Mouse (Mus musculus): ENCODE measurements around the gene Map1b. TPM values are rescaled to one million over a fixed set of nuclear protein-coding genes. Genes with fewer than 3 reads are reported as not detected.

The Map1b gene
- polyA plus RNA-seq, 1 experiment from 2014 or later = 43.7 TPM

- H3K9ac ChIP-seq (ENCODE audit: low read depth, low read length) = no peak overlapping the region
- H3K4me1 ChIP-seq (replicated peaks; ENCODE audit: control insufficient read depth, insufficient read depth, low read length) = no peaks in the 10 kb centered on the region
- H3K27me3 ChIP-seq (replicated peaks; ENCODE audit: control insufficient read depth, insufficient read depth, low read length) = no peaks in the 10 kb centered on the region
- no peak overlapping the region for H3K4me3 ChIP-seq (ENCODE audit: low read depth, low read length)
- H3K36me3 ChIP-seq (ENCODE audit: control insufficient read depth, insufficient read depth) = no peaks in the 10 kb centered on the region
- H3K9me3 ChIP-seq (ENCODE audit: control insufficient read depth) = no peaks in the 10 kb centered on the region
- no peak for TF ChIP-seq CTCF (IDR thresholded peaks at IDR 0.05; ENCODE audit: low read depth)
- 90% methylated on average over 5 of the region's 5 CpGs for WGBS
- H3K27ac ChIP-seq (ENCODE audit: low read depth, low read length) = no peak overlapping the region
- ATAC-seq = no peak
- no peak overlapping the region for H3K4me2 ChIP-seq (replicated peaks; ENCODE audit: low read depth)
Observed at GRCm38 (mm10) chr13:99489175-99489574, 27.2 kb downstream of the Map1b start.

- Histone ChIP-seq H3K27ac (ENCODE audit: low read depth, low read length) (no peak overlapping the region), H3K4me3 (ENCODE audit: low read depth, low read length) (no peak overlapping the region), H3K4me1 (replicated peaks; ENCODE audit: control insufficient read depth, insufficient read depth, low read length) (no peaks in the 10 kb centered on the region), H3K36me3 (ENCODE audit: control insufficient read depth, insufficient read depth) (no peaks in the 10 kb centered on the region), H3K9ac (ENCODE audit: low read depth, low read length) (no peak overlapping the region), H3K27me3 (replicated peaks; ENCODE audit: control insufficient read depth, insufficient read depth, low read length) (no peaks in the 10 kb centered on the region), H3K4me2 (replicated peaks; ENCODE audit: low read depth) (no peak overlapping the region), H3K9me3 (ENCODE audit: control insufficient read depth) (no peaks in the 10 kb centered on the region)
- 94% methylated on average over 9 of the region's 9 CpGs for WGBS
- no peak for ATAC-seq
- TF ChIP-seq CTCF (IDR thresholded peaks at IDR 0.05; ENCODE audit: low read depth) = no peak
Observed at GRCm38 (mm10) chr13:99485861-99486260, 30.5 kb downstream of the Map1b start.

- no peak for TF ChIP-seq CTCF (IDR thresholded peaks at IDR 0.05; ENCODE audit: low read depth)
- no peak for ATAC-seq
- H3K36me3 ChIP-seq (ENCODE audit: control insufficient read depth, insufficient read depth) = no peaks in the 10 kb centered on the region
- H3K9ac ChIP-seq (ENCODE audit: low read depth, low read length) = no peak overlapping the region
- H3K27me3 ChIP-seq (replicated peaks; ENCODE audit: control insufficient read depth, insufficient read depth, low read length) = no peaks in the 10 kb centered on the region
- H3K4me1 ChIP-seq (replicated peaks; ENCODE audit: control insufficient read depth, insufficient read depth, low read length) = no peaks in the 10 kb centered on the region
- no peak overlapping the region for H3K4me3 ChIP-seq (ENCODE audit: low read depth, low read length)
- no peak overlapping the region for H3K27ac ChIP-seq (ENCODE audit: low read depth, low read length)
- no peak overlapping the region for H3K4me2 ChIP-seq (replicated peaks; ENCODE audit: low read depth)
- WGBS = 66% methylated on average over 7 of the region's 7 CpGs
- no peaks in the 10 kb centered on the region for H3K9me3 ChIP-seq (ENCODE audit: control insufficient read depth)
Observed at GRCm38 (mm10) chr13:99485331-99485733, 31.0 kb downstream of the Map1b start.

- Histone ChIP-seq H3K27ac (ENCODE audit: low read depth, low read length) (no peak overlapping the region), H3K27me3 (replicated peaks; ENCODE audit: control insufficient read depth, insufficient read depth, low read length) (no peaks in the 10 kb centered on the region), H3K4me1 (replicated peaks; ENCODE audit: control insufficient read depth, insufficient read depth, low read length) (no peaks in the 10 kb centered on the region), H3K9me3 (ENCODE audit: control insufficient read depth) (no peaks in the 10 kb centered on the region), H3K4me2 (replicated peaks; ENCODE audit: low read depth) (no peak overlapping the region), H3K4me3 (ENCODE audit: low read depth, low read length) (no peak overlapping the region), H3K9ac (ENCODE audit: low read depth, low read length) (no peak overlapping the region), H3K36me3 (ENCODE audit: control insufficient read depth, insufficient read depth) (no peaks in the 10 kb centered on the region)
- 79% methylated on average over 10 of the region's 10 CpGs for WGBS
- TF ChIP-seq CTCF (IDR thresholded peaks at IDR 0.05; ENCODE audit: low read depth) = no peak
- no peak for ATAC-seq
Observed at GRCm38 (mm10) chr13:99484905-99485304, 31.4 kb downstream of the Map1b start.

- no peak for TF ChIP-seq CTCF (IDR thresholded peaks at IDR 0.05; ENCODE audit: low read depth)
- Histone ChIP-seq H3K36me3 (ENCODE audit: control insufficient read depth, insufficient read depth) (no peaks in the 10 kb centered on the region), H3K27me3 (replicated peaks; ENCODE audit: control insufficient read depth, insufficient read depth, low read length) (no peaks in the 10 kb centered on the region), H3K27ac (ENCODE audit: low read depth, low read length) (no peak overlapping the region), H3K4me2 (replicated peaks; ENCODE audit: low read depth) (no peak overlapping the region), H3K9ac (ENCODE audit: low read depth, low read length) (no peak overlapping the region), H3K9me3 (ENCODE audit: control insufficient read depth) (no peaks in the 10 kb centered on the region), H3K4me3 (ENCODE audit: low read depth, low read length) (no peak overlapping the region), H3K4me1 (replicated peaks; ENCODE audit: control insufficient read depth, insufficient read depth, low read length) (no peaks in the 10 kb centered on the region)
- ATAC-seq = no peak
Observed at GRCm38 (mm10) chr13:99483433-99483832, 32.9 kb downstream of the Map1b start.

- no peaks in the 10 kb centered on the region for H3K9me3 ChIP-seq (ENCODE audit: control insufficient read depth)
- no peaks in the 10 kb centered on the region for H3K27me3 ChIP-seq (replicated peaks; ENCODE audit: control insufficient read depth, insufficient read depth, low read length)
- no peak for TF ChIP-seq CTCF (IDR thresholded peaks at IDR 0.05; ENCODE audit: low read depth)
- H3K4me3 ChIP-seq (ENCODE audit: low read depth, low read length) = no peak overlapping the region
- peak overlapping the region; percentile 32 for H3K4me2 ChIP-seq (replicated peaks; ENCODE audit: low read depth)
- WGBS = 6% methylated on average over 6 of the region's 6 CpGs
- no peak overlapping the region for H3K9ac ChIP-seq (ENCODE audit: low read depth, low read length)
- H3K36me3 ChIP-seq (ENCODE audit: control insufficient read depth, insufficient read depth) = no peaks in the 10 kb centered on the region
- H3K4me1 ChIP-seq (replicated peaks; ENCODE audit: control insufficient read depth, insufficient read depth, low read length) = no peaks in the 10 kb centered on the region
- H3K27ac ChIP-seq (ENCODE audit: low read depth, low read length) = 0 out of 2 replicates have a peak overlapping the region, but pooled peaks have one; percentile 28
- peak; percentile 79 for ATAC-seq
Observed at GRCm38 (mm10) chr13:99475488-99475887, 40.9 kb downstream of the Map1b start.

GRCm38 (mm10) chr13:99475033-99475432 is 41.3 kb downstream of the Map1b start:
- Histone ChIP-seq H3K27ac (ENCODE audit: low read depth, low read length) (no peak overlapping the region), H3K9ac (ENCODE audit: low read depth, low read length) (no peak overlapping the region), H3K4me3 (ENCODE audit: low read depth, low read length) (no peak overlapping the region), H3K36me3 (ENCODE audit: control insufficient read depth, insufficient read depth) (no peaks in the 10 kb centered on the region), H3K4me1 (replicated peaks; ENCODE audit: control insufficient read depth, insufficient read depth, low read length) (no peaks in the 10 kb centered on the region), H3K4me2 (replicated peaks; ENCODE audit: low read depth) (peak overlapping the region; percentile 32; the same call in 1 of the 2 replicates), H3K27me3 (replicated peaks; ENCODE audit: control insufficient read depth, insufficient read depth, low read length) (no peaks in the 10 kb centered on the region), H3K9me3 (ENCODE audit: control insufficient read depth) (no peaks in the 10 kb centered on the region)
- 24% methylated on average over 5 of the region's 5 CpGs for WGBS
- TF ChIP-seq CTCF (IDR thresholded peaks at IDR 0.05; ENCODE audit: low read depth) = no peak
- ATAC-seq = no peak
